Mouse (Mus musculus): Measurements from ENCODE around the gene Lrrc74a. TPM values are rescaled to one million over a fixed set of nuclear protein-coding genes. Genes with fewer than 3 reads are reported as not detected.

The Lrrc74a gene
- polyA plus RNA-seq, 1 experiment = not detected

GRCm38 (mm10) chr12:86810040-86810439 is 75.9 kb downstream of the Lrrc74a start:
- Histone ChIP-seq H3K36me3 (ENCODE audit: control insufficient read depth, insufficient read depth) (no peaks in the 10 kb centered on the region), H3K79me2 (ENCODE audit: control insufficient read depth, insufficient read depth) (no peaks in the 10 kb centered on the region), H3K4me2 (ENCODE audit: low read depth) (no peak overlapping the region), H3K27me3 (ENCODE audit: control insufficient read depth, insufficient read depth, insufficient read length) (no peaks in the 10 kb centered on the region), H3ac (ENCODE audit: control insufficient read depth, insufficient read length) (no peak overlapping the region), H3K4me3 (no peak overlapping the region)
- no peak for TF ChIP-seq MYOD1 (IDR thresholded peaks at IDR 0.05; ENCODE audit: control insufficient read depth in 1 of 3, insufficient read length in 2 of 3, low read depth in 2 of 3)

GRCm38 (mm10) chr12:86810725-86811444 is 76.7 kb downstream of the Lrrc74a start:
- TF ChIP-seq MYOD1 (IDR thresholded peaks at IDR 0.05; ENCODE audit: control insufficient read depth in 1 of 3, insufficient read length in 2 of 3, low read depth in 2 of 3) (no peak), POLR2A (IDR thresholded peaks at IDR 0.05; ENCODE audit: insufficient read length, low read depth) (no peak), POLR2AphosphoS2 (IDR thresholded peaks at IDR 0.05; ENCODE audit: insufficient read length, low read depth) (no peak), MYOG (IDR thresholded peaks at IDR 0.05; ENCODE audit: control insufficient read depth in 1 of 3, insufficient read depth in 1 of 3, insufficient read length in 2 of 3, low read depth in 2 of 3) (no peak), MAX (IDR thresholded peaks at IDR 0.05; ENCODE audit: low read depth) (no peak), REST (IDR thresholded peaks at IDR 0.05; ENCODE audit: insufficient read depth, insufficient read length) (no peak), USF1 (IDR thresholded peaks at IDR 0.05; ENCODE audit: low read depth) (no peak), TCF12 (IDR thresholded peaks at IDR 0.05; ENCODE audit: insufficient read depth, poor library complexity, severe bottlenecking) (no peak), TCF3 (IDR thresholded peaks at IDR 0.05; ENCODE audit: insufficient read length, low read depth) (no peak), E2F4 (IDR thresholded peaks at IDR 0.05; ENCODE audit: insufficient read depth) (no peak), SRF (IDR thresholded peaks at IDR 0.05; ENCODE audit: control insufficient read depth, insufficient read length, low read depth) (no peak), CEBPB (IDR thresholded peaks at IDR 0.05; ENCODE audit: insufficient read depth, poor library complexity, severe bottlenecking) (no peak)
- H3K4me3 ChIP-seq = no peak overlapping the region
- no peak overlapping the region for H3ac ChIP-seq (ENCODE audit: control insufficient read depth, insufficient read length)
- H3K4me2 ChIP-seq (ENCODE audit: low read depth) = no peak overlapping the region
- H3K27me3 ChIP-seq (ENCODE audit: control insufficient read depth, insufficient read depth, insufficient read length) = no peaks in the 10 kb centered on the region
- H3K79me2 ChIP-seq (ENCODE audit: control insufficient read depth, insufficient read depth) = no peaks in the 10 kb centered on the region
- H3K36me3 ChIP-seq (ENCODE audit: control insufficient read depth, insufficient read depth) = no peaks in the 10 kb centered on the region

GRCm38 (mm10) chr12:86812782-86813181 is 78.6 kb downstream of the Lrrc74a start:
- Histone ChIP-seq H3K27me3 (ENCODE audit: control insufficient read depth, insufficient read depth, insufficient read length) (no peaks in the 10 kb centered on the region), H3K79me2 (ENCODE audit: control insufficient read depth, insufficient read depth) (no peaks in the 10 kb centered on the region), H3ac (ENCODE audit: control insufficient read depth, insufficient read length) (no peak overlapping the region), H3K36me3 (ENCODE audit: control insufficient read depth, insufficient read depth) (no peaks in the 10 kb centered on the region), H3K4me3 (no peak overlapping the region), H3K4me2 (ENCODE audit: low read depth) (no peak overlapping the region)
- TF ChIP-seq USF1 (IDR thresholded peaks at IDR 0.05; ENCODE audit: low read depth) = no peak
- no peak for TF ChIP-seq POLR2A (IDR thresholded peaks at IDR 0.05; ENCODE audit: insufficient read length, low read depth)
- no peak for TF ChIP-seq CEBPB (IDR thresholded peaks at IDR 0.05; ENCODE audit: insufficient read depth, poor library complexity, severe bottlenecking)
- TF ChIP-seq SRF (IDR thresholded peaks at IDR 0.05; ENCODE audit: control insufficient read depth, insufficient read length, low read depth) = no peak
- TF ChIP-seq MAX (IDR thresholded peaks at IDR 0.05; ENCODE audit: low read depth) = no peak
- no peak for TF ChIP-seq E2F4 (IDR thresholded peaks at IDR 0.05; ENCODE audit: insufficient read depth)
- TF ChIP-seq POLR2AphosphoS2 (IDR thresholded peaks at IDR 0.05; ENCODE audit: insufficient read length, low read depth) = no peak
- no peak for TF ChIP-seq TCF3 (IDR thresholded peaks at IDR 0.05; ENCODE audit: insufficient read length, low read depth)
- no peak for TF ChIP-seq TCF12 (IDR thresholded peaks at IDR 0.05; ENCODE audit: insufficient read depth, poor library complexity, severe bottlenecking)
- no peak for TF ChIP-seq REST (IDR thresholded peaks at IDR 0.05; ENCODE audit: insufficient read depth, insufficient read length)
- TF ChIP-seq MYOG (IDR thresholded peaks at IDR 0.05; ENCODE audit: control insufficient read depth in 1 of 3, insufficient read depth in 1 of 3, insufficient read length in 2 of 3, low read depth in 2 of 3) = no peak
- TF ChIP-seq MYOD1 (IDR thresholded peaks at IDR 0.05; ENCODE audit: control insufficient read depth in 1 of 3, insufficient read length in 2 of 3, low read depth in 2 of 3) = no peak

Other genes with a start within 250 kb of the Lrrc74a start
- 1.6 TPM for gene Vash1, start 55.7 kb upstream of the Lrrc74a start, polyA plus RNA-seq (2012; fragmentation: generic; extraction: Trizol)
- gene Angel1, start 7.9 kb upstream of the Lrrc74a start, polyA plus RNA-seq (2012; fragmentation: generic; extraction: Trizol) = 3.0 TPM
- 59.1 TPM for gene Irf2bpl, start 150.4 kb downstream of the Lrrc74a start, polyA plus RNA-seq (2012; fragmentation: generic; extraction: Trizol)
- gene Cipc, start 212.7 kb downstream of the Lrrc74a start, polyA plus RNA-seq (2012; fragmentation: generic; extraction: Trizol) = 14.7 TPM

All from myocyte (in vitro differentiated cells).